Mouse (Mus musculus): Measurements from ENCODE around the gene Ap3b2. TPM values are rescaled to one million over a fixed set of nuclear protein-coding genes. Genes with fewer than 3 reads are reported as not detected.

Gene Ap3b2
- polyA plus RNA-seq, 2 experiments = 0.54 TPM; not detected in 1

- 82% methylated on average over 2 of the region's 2 CpGs for WGBS
Measured at GRCm38 (mm10) chr7:81538070-81538675, 44.4 kb upstream of the Ap3b2 start.

GRCm38 (mm10) chr7:81536478-81536877 lies 42.8 kb upstream of the Ap3b2 start:
- TF ChIP-seq POLR2A (IDR thresholded peaks at IDR 0.05; ENCODE audit: borderline replicate concordance, extremely low read depth, insufficient read depth, insufficient read length) = no peak

More at GRCm38 (mm10) chr7:81538070-81538675, 44.4 kb upstream of the Ap3b2 start:
- Histone ChIP-seq H3K9ac (ENCODE audit: low read depth, low read length, severe bottlenecking) (no peak overlapping the region), H3K4me1 (ENCODE audit: control insufficient read depth, insufficient read depth, low read length) (no peaks in the 10 kb centered on the region), H3K36me3 (ENCODE audit: control insufficient read depth, insufficient read depth, low read length) (peaks cover 28% of the 10 kb centered on the region), H3K27me3 (ENCODE audit: control insufficient read depth, insufficient read depth, low read length) (no peaks in the 10 kb centered on the region), H3K27ac (replicated peaks; ENCODE audit: low read depth, low read length) (no peak overlapping the region), H3K9me3 (ENCODE audit: control insufficient read depth, low read length) (peaks cover 5% of the 10 kb centered on the region), H3K4me3 (replicated peaks; ENCODE audit: low read length) (no peak overlapping the region), H3K4me2 (replicated peaks; ENCODE audit: low read depth, low read length, severe bottlenecking) (no peak overlapping the region)
- TF ChIP-seq POLR2A (IDR thresholded peaks at IDR 0.05; ENCODE audit: borderline replicate concordance, extremely low read depth, insufficient read depth, insufficient read length) = no peak
- DNase-seq (ENCODE audit: low spot score) (no peak), ATAC-seq (ENCODE audit: low FRiP score, low read depth) (no peak)

GRCm38 (mm10) chr7:81531462-81531861 lies 37.7 kb upstream of the Ap3b2 start:
- Histone ChIP-seq H3K9ac (ENCODE audit: low read depth, low read length, severe bottlenecking) (no peak overlapping the region), H3K9me3 (ENCODE audit: control insufficient read depth, low read length) (peaks cover 6% of the 10 kb centered on the region), H3K36me3 (ENCODE audit: control insufficient read depth, insufficient read depth, low read length) (peaks cover 81% of the 10 kb centered on the region), H3K4me2 (replicated peaks; ENCODE audit: low read depth, low read length, severe bottlenecking) (no peak overlapping the region), H3K27ac (replicated peaks; ENCODE audit: low read depth, low read length) (no peak overlapping the region), H3K4me1 (ENCODE audit: control insufficient read depth, insufficient read depth, low read length) (no peaks in the 10 kb centered on the region), H3K27me3 (ENCODE audit: control insufficient read depth, insufficient read depth, low read length) (no peaks in the 10 kb centered on the region), H3K4me3 (replicated peaks; ENCODE audit: low read length) (no peak overlapping the region)
- ATAC-seq (ENCODE audit: low FRiP score, low read depth) (no peak), DNase-seq (ENCODE audit: low spot score) (no peak)
- no peak for TF ChIP-seq POLR2A (IDR thresholded peaks at IDR 0.05; ENCODE audit: borderline replicate concordance, extremely low read depth, insufficient read depth, insufficient read length)
- 89% methylated on average over 1 of the region's 1 CpGs for WGBS

More at GRCm38 (mm10) chr7:81536478-81536877, 42.8 kb upstream of the Ap3b2 start:
- 80% methylated on average over 4 of the region's 4 CpGs for WGBS
- Histone ChIP-seq H3K4me1 (ENCODE audit: control insufficient read depth, insufficient read depth, low read length) (no peaks in the 10 kb centered on the region), H3K27ac (replicated peaks; ENCODE audit: low read depth, low read length) (no peak overlapping the region), H3K36me3 (ENCODE audit: control insufficient read depth, insufficient read depth, low read length) (peaks cover 45% of the 10 kb centered on the region), H3K9me3 (ENCODE audit: control insufficient read depth, low read length) (peaks cover 6% of the 10 kb centered on the region), H3K9ac (ENCODE audit: low read depth, low read length, severe bottlenecking) (no peak overlapping the region), H3K27me3 (ENCODE audit: control insufficient read depth, insufficient read depth, low read length) (no peaks in the 10 kb centered on the region), H3K4me2 (replicated peaks; ENCODE audit: low read depth, low read length, severe bottlenecking) (no peak overlapping the region), H3K4me3 (replicated peaks; ENCODE audit: low read length) (no peak overlapping the region)
- DNase-seq (ENCODE audit: low spot score) (no peak), ATAC-seq (ENCODE audit: low FRiP score, low read depth) (no peak)

GRCm38 (mm10) chr7:81528918-81529317 lies 35.2 kb upstream of the Ap3b2 start:
- ATAC-seq (ENCODE audit: low FRiP score, low read depth) (no peak), DNase-seq (ENCODE audit: low spot score) (no peak)
- TF ChIP-seq POLR2A (IDR thresholded peaks at IDR 0.05; ENCODE audit: borderline replicate concordance, extremely low read depth, insufficient read depth, insufficient read length) = no peak
- 94% methylated on average over 8 of the region's 8 CpGs for WGBS
- Histone ChIP-seq H3K27ac (replicated peaks; ENCODE audit: low read depth, low read length) (no peak overlapping the region), H3K4me1 (ENCODE audit: control insufficient read depth, insufficient read depth, low read length) (peaks cover 12% of the 10 kb centered on the region), H3K27me3 (ENCODE audit: control insufficient read depth, insufficient read depth, low read length) (no peaks in the 10 kb centered on the region), H3K9ac (ENCODE audit: low read depth, low read length, severe bottlenecking) (no peak overlapping the region), H3K4me2 (replicated peaks; ENCODE audit: low read depth, low read length, severe bottlenecking) (no peak overlapping the region), H3K4me3 (replicated peaks; ENCODE audit: low read length) (no peak overlapping the region), H3K36me3 (ENCODE audit: control insufficient read depth, insufficient read depth, low read length) (peaks cover 68% of the 10 kb centered on the region), H3K9me3 (ENCODE audit: control insufficient read depth, low read length) (peaks cover 6% of the 10 kb centered on the region)

DNA sequence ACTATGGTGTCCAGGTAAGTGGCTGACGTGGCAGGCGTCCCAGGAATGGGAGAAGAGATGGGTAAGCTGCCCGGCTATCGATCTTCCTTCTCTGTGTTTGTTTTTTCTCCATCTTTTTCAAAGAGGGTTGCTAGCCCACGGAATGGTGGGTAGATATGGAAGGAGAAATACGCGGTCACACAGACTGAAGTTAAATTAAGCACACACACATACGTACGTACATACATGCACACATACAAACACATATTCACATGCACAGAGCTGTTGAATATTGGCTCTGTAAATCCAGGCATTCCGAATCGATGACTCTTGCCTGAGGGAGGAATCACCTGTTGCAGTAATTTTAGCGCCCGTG lies 29.9 kb upstream of the Ap3b2 start:
- peak overlapping the region; percentile 68 for H3K4me3 ChIP-seq (replicated peaks; ENCODE audit: low read length)
- H3K27ac ChIP-seq (replicated peaks; ENCODE audit: low read depth, low read length) = peak overlapping the region; percentile 96
- DNase-seq (ENCODE audit: low spot score) = no peak
- peaks cover 18% of the 10 kb centered on the region for H3K36me3 ChIP-seq (ENCODE audit: control insufficient read depth, insufficient read depth, low read length)
- H3K9me3 ChIP-seq (ENCODE audit: control insufficient read depth, low read length) = no peaks in the 10 kb centered on the region
- peak; percentile 33 for ATAC-seq (ENCODE audit: low FRiP score, low read depth)
- H3K27me3 ChIP-seq (ENCODE audit: control insufficient read depth, insufficient read depth, low read length) = no peaks in the 10 kb centered on the region
- WGBS = 13% methylated on average over 13 of the region's 13 CpGs
- peaks cover 17% of the 10 kb centered on the region for H3K4me1 ChIP-seq (ENCODE audit: control insufficient read depth, insufficient read depth, low read length)
- TF ChIP-seq POLR2A (IDR thresholded peaks at IDR 0.05; ENCODE audit: borderline replicate concordance, extremely low read depth, insufficient read depth, insufficient read length) = no peak
- H3K9ac ChIP-seq (ENCODE audit: low read depth, low read length, severe bottlenecking) = peak overlapping the region; percentile 78
- peak overlapping the region; percentile 82 for H3K4me2 ChIP-seq (replicated peaks; ENCODE audit: low read depth, low read length, severe bottlenecking)
